Mouse (Mus musculus) adrenal gland, postnatal 10 days (tissue): Measurements from ENCODE around the gene Slc9a4. TPM values are rescaled to one million over a fixed set of nuclear protein-coding genes. Genes with fewer than 3 reads are reported as not detected.
"Not testable (repeated sequence)": the region's sequence is repeated elsewhere in the genome, so short reads cannot be mapped to it uniquely, and the experiment has no call there.

Experiments used
- DNase-seq: peaks from one replicate; pipeline ENCODE4 v3.0.0; 2021; ENCODE audit warnings: mixed read lengths
- total RNA-seq, 2 experiments: library from RNA; stranded (reverse); gene quantifications; 2 replicates each; pipeline ENCODE4 v1.2.3; 2021

The Slc9a4 gene
- total RNA-seq, 2 experiments from 2014 or later: not detected

DNA sequence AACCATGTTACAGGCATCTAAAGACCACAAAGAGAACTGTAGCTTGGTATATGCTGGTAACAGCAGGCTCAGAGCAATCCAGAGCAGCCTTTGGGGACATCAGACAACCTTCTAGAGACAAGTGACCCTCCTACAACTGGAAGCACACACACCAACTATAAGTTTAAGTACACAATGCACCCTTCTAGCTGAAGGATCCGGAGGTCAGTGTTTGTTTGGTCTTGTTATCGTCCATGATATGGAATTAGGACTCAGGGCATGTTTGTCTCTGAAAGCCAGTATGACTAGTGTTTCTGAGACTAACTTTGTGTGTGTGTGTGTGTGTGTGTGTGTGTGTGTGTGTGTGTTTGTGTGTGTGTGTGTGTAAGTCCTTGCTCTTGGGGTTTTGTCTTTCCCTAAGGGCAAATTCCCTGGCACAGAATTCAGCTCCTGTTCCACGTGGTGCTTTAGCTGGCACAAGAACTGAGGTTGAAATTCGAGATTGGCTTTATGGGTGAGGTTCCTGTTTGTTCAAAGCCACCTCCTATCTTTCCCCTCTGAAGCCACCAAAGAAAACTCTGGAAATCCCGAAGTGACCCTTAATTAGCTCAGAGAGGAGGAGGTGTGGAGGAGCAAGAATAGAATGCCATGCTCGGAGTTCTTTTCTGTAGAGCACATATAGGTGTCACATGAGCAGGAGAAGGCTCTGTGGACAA, 71.1 kb downstream of the Slc9a4 start:
- DNase-seq: peak; percentile 23

DNA sequence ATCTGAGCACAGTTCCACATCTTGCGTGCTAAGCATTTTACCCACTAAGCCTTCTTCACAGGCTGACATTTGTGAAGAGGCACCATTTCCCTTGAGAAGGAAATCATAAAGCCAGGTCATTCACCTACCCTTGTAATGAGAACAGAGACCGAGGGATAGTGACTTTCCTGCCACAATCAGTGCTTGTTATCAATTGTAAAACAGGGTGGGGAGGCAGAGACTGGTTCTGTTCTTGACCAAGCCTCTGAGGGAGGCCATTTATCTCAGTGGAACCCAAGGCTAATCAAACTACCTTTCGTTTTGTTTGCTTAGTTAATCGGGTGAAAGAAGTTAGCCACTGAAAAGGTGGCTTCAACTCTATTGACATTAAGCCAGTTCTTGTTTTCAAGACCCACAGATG, 77.2 kb downstream of the Slc9a4 start:
- no peak for DNase-seq

DNA sequence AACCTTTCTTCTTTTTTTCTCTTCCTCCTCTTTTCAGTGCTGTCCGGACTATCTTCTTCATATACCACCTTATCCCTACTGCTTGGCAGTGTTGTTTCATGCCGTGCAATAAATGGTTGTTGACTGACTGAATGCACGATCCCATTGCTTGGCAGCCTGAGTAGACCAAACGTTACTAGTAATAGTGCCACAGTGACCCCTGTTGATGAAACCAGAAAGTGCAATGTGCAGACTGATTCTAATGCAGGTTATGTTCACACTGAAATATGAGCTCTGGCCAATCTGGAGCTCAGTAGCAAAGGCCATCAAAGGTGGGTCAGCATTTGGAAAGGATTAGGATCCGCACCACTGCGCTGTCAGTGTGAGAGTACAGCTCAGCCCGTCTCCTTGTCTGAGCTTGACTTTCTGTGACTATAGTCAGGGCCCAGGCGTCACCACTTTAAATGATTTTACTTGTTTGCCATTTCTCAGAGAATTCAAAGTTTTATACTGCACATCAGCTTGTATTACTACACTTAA, 78.2 kb downstream of the Slc9a4 start:
- peak; percentile 67 for DNase-seq

DNA sequence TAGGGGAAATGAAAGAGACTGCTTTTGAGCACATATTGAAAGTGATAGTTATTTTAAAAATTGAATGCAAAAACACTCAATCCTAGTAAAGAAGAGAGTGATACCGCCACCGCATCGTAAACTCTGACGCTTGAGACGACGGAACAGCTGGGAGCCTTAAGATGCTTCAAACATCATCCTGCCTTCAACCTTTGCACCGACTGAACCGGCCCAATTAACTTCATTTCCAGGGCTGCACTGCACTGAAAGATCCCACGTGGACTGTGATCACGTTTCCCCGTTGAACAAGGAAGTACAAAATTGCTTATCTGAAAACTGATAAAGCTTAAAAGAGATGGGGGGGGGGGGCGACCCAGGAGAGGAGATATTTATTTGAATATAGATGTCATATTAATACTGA, 79.1 kb downstream of the Slc9a4 start:
- no peak for DNase-seq

DNA sequence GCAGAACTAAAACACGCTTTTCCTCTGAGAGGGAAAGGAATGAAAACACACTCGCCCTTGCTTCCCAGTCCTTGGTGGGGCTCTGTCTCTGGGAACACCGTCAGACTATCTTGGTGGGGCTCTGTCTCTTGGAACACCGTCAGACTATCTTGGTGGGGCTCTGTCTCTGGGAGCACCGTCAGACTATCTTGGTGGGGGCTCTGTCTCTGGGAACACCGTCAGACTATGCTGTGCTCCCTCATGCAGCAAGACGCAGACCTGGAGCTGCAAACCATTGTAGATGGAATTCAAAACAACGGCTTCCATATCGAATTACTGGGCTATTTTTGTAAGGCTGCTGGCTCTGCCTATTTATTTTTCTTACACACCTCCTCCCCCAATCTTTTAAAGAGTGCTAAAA, 79.6 kb downstream of the Slc9a4 start:
- DNase-seq: no peak

DNA sequence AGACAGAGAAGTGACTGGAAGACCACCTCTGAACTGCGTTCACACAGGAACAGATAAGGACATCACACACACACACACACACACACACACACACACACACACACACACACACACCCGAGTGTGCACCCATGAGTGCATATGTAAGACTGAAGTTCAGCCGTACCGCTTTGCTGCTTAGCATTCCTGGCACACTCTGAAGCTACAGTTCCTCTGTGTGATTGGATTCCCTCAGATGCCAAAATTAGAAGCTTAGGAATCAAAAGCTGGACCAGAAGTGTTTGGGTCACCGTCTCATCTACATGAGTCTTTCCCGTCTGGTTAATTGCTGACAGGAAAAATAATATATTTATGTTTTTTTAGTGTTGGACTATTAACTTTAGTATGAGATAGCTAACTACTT, 81.0 kb downstream of the Slc9a4 start:
- no peak for DNase-seq

DNA sequence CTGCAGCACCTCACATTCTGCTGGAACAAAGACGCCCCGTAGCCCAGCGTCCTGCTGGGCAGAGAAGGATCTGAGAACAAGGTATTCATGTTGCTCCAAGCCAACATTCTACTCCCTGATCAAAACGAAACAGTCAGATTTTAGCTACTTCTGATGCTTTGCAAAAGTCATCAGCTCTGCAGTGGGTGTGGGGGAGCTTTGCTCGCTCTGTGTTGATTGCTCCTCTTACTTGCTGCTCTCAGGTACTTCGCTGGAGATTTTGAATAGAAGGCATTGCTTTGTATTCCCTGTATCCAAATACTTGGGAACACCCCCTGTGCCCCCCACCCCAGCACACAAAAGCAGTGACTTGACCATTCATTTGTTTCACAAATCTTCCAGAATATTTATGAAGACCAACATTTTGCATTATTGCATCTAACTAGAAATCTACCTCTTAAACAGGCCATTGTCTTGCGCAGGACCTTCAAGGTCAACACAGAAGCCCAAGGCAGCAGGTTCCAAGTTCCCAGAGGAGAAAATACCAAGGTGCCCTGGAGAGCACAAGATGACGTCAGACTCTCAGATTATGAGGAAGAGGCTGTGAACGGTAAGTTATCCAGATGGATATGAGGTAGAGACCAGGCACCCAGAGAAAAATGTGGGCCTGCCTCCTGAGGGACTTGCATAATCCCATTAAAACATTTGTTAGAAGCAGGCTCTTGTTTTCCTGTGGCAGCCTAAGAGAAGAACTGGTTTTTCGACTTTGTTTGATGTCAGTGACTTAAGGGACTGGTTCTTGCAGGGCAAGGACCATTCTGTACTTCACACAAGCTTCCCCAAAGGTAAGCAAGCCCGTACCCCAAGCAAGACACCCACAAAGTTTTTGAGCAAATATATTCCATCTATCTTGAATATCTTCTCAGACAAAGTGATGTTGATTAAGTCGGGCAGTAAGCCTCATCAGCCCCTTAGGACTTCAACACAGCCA, 85.8 kb downstream of the Slc9a4 start:
- DNase-seq: no peak

DNA sequence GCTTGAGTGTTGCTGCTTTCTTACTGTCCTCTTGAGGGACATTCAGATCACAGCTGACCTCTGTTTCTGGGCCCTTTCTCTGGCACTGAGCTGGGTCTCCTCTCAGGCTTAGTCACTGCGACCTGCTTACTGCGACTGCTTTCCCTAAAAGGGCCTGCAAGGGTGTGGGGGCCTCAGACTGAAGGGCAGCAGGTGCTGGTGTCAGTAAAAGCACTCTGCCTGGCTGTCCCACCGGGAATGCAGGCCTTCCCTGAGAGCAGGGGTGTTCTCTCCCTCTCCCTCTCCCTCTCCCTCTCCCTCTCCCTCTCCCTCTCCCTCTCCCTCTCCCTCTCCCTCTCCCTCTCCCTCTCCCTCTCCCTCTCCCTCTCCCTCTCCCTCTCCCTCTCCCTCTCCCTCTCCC, 87.6 kb downstream of the Slc9a4 start:
- not testable (repeated sequence) for DNase-seq

DNA sequence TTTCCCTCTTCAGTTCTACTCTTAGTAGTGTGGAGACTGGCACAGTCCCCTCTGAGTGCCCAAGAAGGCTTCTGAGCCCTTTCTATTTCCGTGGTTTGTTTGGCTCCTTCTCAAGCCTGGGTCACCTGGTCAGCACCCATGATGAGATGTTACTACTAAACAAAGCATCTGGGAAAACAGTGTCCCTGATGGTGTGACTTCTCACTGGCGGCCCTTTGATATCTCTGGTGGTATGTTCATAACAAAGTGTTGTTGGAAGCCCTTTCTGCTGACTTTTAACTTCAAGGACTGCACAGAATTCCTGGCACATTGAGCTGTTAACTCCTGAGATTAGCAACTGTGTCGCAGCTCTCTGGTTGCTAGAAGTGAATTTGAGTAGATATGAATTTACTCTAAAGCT, 90.1 kb downstream of the Slc9a4 start:
- no peak for DNase-seq

DNA sequence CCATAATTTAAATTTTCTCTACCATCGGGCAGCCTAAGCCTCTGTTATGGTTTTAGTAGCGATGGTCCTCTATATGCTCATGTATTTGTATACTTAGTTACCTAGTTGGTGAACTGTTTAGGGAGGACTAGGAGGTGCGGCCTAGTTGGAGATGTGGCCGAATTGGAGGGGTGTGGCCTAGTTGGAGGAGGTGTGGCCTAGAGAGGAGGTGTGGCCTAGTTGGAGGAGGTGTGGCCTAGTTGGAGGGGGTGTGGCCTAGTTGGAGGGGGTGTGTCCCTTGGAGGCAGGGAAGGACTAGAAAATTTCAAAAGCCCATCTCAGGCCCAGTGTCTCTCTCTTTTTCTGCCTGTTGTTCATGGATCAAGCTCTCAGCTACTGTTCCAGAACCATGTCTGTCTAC, 91.6 kb downstream of the Slc9a4 start:
- no peak for DNase-seq

DNA sequence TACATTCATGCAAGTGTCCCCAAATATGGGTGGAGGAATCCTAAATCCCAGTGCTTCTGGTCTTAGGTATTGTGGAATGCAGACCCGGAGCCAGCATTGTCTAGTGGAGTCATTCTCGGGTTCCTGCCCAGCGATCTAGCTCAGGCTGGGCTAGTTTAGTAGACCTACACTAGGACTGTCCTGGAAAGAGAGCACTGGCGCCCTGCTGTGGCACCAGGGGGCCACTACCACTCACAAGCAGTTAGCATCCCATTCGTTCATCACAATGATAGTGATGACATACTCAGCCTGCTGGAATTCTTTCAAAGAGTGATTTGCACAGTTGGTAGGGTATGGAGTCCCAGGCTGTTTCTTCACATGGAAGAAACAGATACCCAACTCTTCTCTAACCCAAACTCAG, 97.4 kb downstream of the Slc9a4 start:
- DNase-seq: no peak

Other genes starting within 250 kb of the Slc9a4 start
- 1 to 10 TPM in 1 of 2 experiments, under 1 TPM in 1; 0.91 to 1.4 TPM for gene Il1rl1, start 150.5 kb upstream of the Slc9a4 start, total RNA-seq
- gene Il18r1, start 114.5 kb upstream of the Slc9a4 start, total RNA-seq: under 1 TPM; 0.79 to 0.81 TPM
- gene Il18rap, start 64.7 kb upstream of the Slc9a4 start, total RNA-seq: under 1 TPM; 0.57 to 0.94 TPM
- 1 to 10 TPM in 1 of 2 experiments, under 1 TPM in 1; 0.48 to 2.2 TPM for gene Slc9a2, start 100.5 kb downstream of the Slc9a4 start, total RNA-seq
- 1 to 10 TPM; 3.3 to 5.5 TPM for gene Mfsd9, start 210.6 kb downstream of the Slc9a4 start, total RNA-seq
- 10 to 100 TPM in 1 of 2 experiments, 1 to 10 TPM in 1; 7.2 to 25.0 TPM for gene Tmem182, start 225.5 kb downstream of the Slc9a4 start, total RNA-seq